Mouse (Mus musculus): ENCODE measurements at regions not wholly inside any gene's neighbourhood (a gene's known extent, or its start where the extent isn't known, plus 50 kb on each side); places are given as distances from the start of the nearest gene placed in this dataset.

- no peak for DNase-seq (ENCODE audit: low read depth, low spot score)
Measured at GRCm38 (mm10) chr12:110078081-110078505, 200.8 kb upstream of the Dio3 start.

GRCm38 (mm10) chr12:110081831-110082615 lies 196.8 kb upstream of the Dio3 start:
- no peak for DNase-seq (ENCODE audit: low read depth, low spot score)

- no peak for DNase-seq (ENCODE audit: low read depth, low spot score)
Measured at GRCm38 (mm10) chr12:110082921-110083320, 195.9 kb upstream of the Dio3 start.

GRCm38 (mm10) chr12:110083471-110083870 lies 195.4 kb upstream of the Dio3 start:
- no peak for DNase-seq (ENCODE audit: low read depth, low spot score)

- DNase-seq (ENCODE audit: low read depth, low spot score): no peak
Measured at GRCm38 (mm10) chr12:110086921-110087320, 191.9 kb upstream of the Dio3 start.

GRCm38 (mm10) chr12:110087812-110088211 lies 191.1 kb upstream of the Dio3 start:
- DNase-seq (ENCODE audit: low read depth, low spot score): no peak

GRCm38 (mm10) chr12:110102186-110102585 lies 176.7 kb upstream of the Dio3 start:
- DNase-seq (ENCODE audit: low read depth, low spot score): no peak

- no peak for DNase-seq (ENCODE audit: low read depth, low spot score)
Measured at GRCm38 (mm10) chr12:110112051-110112722, 166.7 kb upstream of the Dio3 start.

- no peak for DNase-seq (ENCODE audit: low read depth, low spot score)
Measured at GRCm38 (mm10) chr12:110112723-110113105, 166.2 kb upstream of the Dio3 start.

GRCm38 (mm10) chr12:110120141-110120540 lies 158.7 kb upstream of the Dio3 start:
- no peak for DNase-seq (ENCODE audit: low read depth, low spot score)

GRCm38 (mm10) chr12:110122976-110123375 lies 155.9 kb upstream of the Dio3 start:
- no peak for DNase-seq (ENCODE audit: low read depth, low spot score)

- DNase-seq (ENCODE audit: low read depth, low spot score): no peak
Measured at GRCm38 (mm10) chr12:110126525-110126924, 152.3 kb upstream of the Dio3 start.

- no peak for DNase-seq (ENCODE audit: low read depth, low spot score)
Measured at GRCm38 (mm10) chr12:110145379-110145778, 133.5 kb upstream of the Dio3 start.

- no peak for DNase-seq (ENCODE audit: low read depth, low spot score)
Measured at GRCm38 (mm10) chr12:110154225-110154962, 124.5 kb upstream of the Dio3 start.

- DNase-seq (ENCODE audit: low read depth, low spot score): no peak
Measured at GRCm38 (mm10) chr12:110154963-110155325, 123.9 kb upstream of the Dio3 start.

- no peak for DNase-seq (ENCODE audit: low read depth, low spot score)
Measured at GRCm38 (mm10) chr12:110156441-110156840, 122.4 kb upstream of the Dio3 start.

GRCm38 (mm10) chr12:110157998-110158747 lies 120.7 kb upstream of the Dio3 start:
- no peak for DNase-seq (ENCODE audit: low read depth, low spot score)

- DNase-seq (ENCODE audit: low read depth, low spot score): no peak
Measured at GRCm38 (mm10) chr12:110161306-110161705, 117.6 kb upstream of the Dio3 start.

GRCm38 (mm10) chr12:110165462-110165861 lies 113.4 kb upstream of the Dio3 start:
- no peak for DNase-seq (ENCODE audit: low read depth, low spot score)

- no peak for DNase-seq (ENCODE audit: low read depth, low spot score)
Measured at GRCm38 (mm10) chr12:110168407-110168806, 110.5 kb upstream of the Dio3 start.

- no peak for DNase-seq (ENCODE audit: low read depth, low spot score)
Measured at GRCm38 (mm10) chr12:110169261-110169660, 109.6 kb upstream of the Dio3 start.

GRCm38 (mm10) chr12:110170496-110170895 lies 108.4 kb upstream of the Dio3 start:
- no peak for DNase-seq (ENCODE audit: low read depth, low spot score)

Measured in A20 (cell line).